Mouse (Mus musculus) midbrain, postnatal 0 days (tissue): ENCODE data around the gene Wdcp. TPM values are rescaled to one million over a fixed set of nuclear protein-coding genes. Genes with fewer than 3 reads are reported as not detected.
A peak's percentile ranks its signal among the peaks of the same experiment; 100 is the strongest.

Experiments
- ATAC-seq: fragments of 200-750 bp; cut with Nextera tagmentation; 2 replicates; pipeline ENCODE4 v1.8.0; 2017; ENCODE audit warnings: moderate number of reproducible peaks, mild to moderate bottlenecking, moderate TSS enrichment, moderate library complexity; ENCODE audit not compliant: low FRiP score
- DNase-seq: peaks from one replicate; pipeline ENCODE4 v3.0.0-alpha.2; 2015; ENCODE audit warnings: low spot score
- H3K27ac ChIP-seq: fragments of 300-500 bp; sonication (generic); 2 replicates; pipeline ENCODE4 v1.5.1; 2014; ENCODE audit warnings: low read depth, mild to moderate bottlenecking, low read length, mixed read lengths
- H3K27me3 ChIP-seq: fragments of 300-500 bp; sonication (generic); 2 replicates; pipeline ENCODE4 v1.6.1; 2014; ENCODE audit warnings: low read length, control low read depth, mixed read lengths; ENCODE audit not compliant: insufficient read depth
- H3K36me3 ChIP-seq: fragments of 300-500 bp; sonication (generic); 2 replicates; pipeline ENCODE4 v1.6.1; 2014; ENCODE audit warnings: low read length, control low read depth, mixed read lengths; ENCODE audit not compliant: insufficient read depth
- H3K4me1 ChIP-seq: fragments of 300-500 bp; sonication (generic); 2 replicates; pipeline ENCODE4 v1.6.1; 2014; ENCODE audit warnings: mild to moderate bottlenecking, control low read depth, antibody characterized with exemption, low read length, mixed read lengths; ENCODE audit not compliant: insufficient read depth
- H3K4me2 ChIP-seq: fragments of 300-500 bp; sonication (generic); 2 replicates; pipeline ENCODE4 v1.6.1; 2014; ENCODE audit warnings: low read depth, mild to moderate bottlenecking, low read length, mixed read lengths; ENCODE audit not compliant: poor library complexity, severe bottlenecking
- H3K4me3 ChIP-seq: fragments of 300-500 bp; sonication (generic); 2 replicates; pipeline ENCODE4 v1.5.1; 2014; ENCODE audit warnings: low read depth, mild to moderate bottlenecking, low read length, moderate library complexity
- H3K9ac ChIP-seq: fragments of 300-500 bp; sonication (generic); replicated peaks from 2 replicates; pipeline ENCODE4 v1.6.1; 2014; ENCODE audit warnings: mild to moderate bottlenecking, low read length, moderate library complexity, mixed read lengths; ENCODE audit not compliant: poor library complexity, severe bottlenecking
- H3K9me3 ChIP-seq: fragments of 300-500 bp; sonication (generic); 2 replicates; pipeline ENCODE4 v1.6.1; 2016; ENCODE audit warnings: low read length, control low read depth
- CTCF ChIP-seq: IDR thresholded peaks from 2 replicates; pipeline ENCODE4 v1.5.1; 2016; ENCODE audit warnings: antibody characterized with exemption, mild to moderate bottlenecking
- WGBS: fragments of 180-500 bp; shearing (Covaris S2); extraction: QIAGEN DNeasy Blood & Tissue Kit; methylation state at CpG from one replicate; pipeline ENCODE4 v1.1.7; 2014; 5-methylcytosine and 5-hydroxymethylcytosine counted together
- polyA plus RNA-seq: library from polyadenylated mRNA; unstranded; fragments of >200 nt; fragmentation: Nextera tagmentation; extraction: Ambion mirVana; gene quantifications from 2 replicates; pipeline ENCODE4 v1.2.1, GENCODE M21; 2015
- total RNA-seq: library from RNA; depleted of rRNA; stranded (reverse); fragments of >200 nt; gene quantifications from 2 replicates; pipeline ENCODE4 v1.2.3, GENCODE M21; 2014

Gene Wdcp
- total and polyA plus RNA-seq, 2 experiments from 2014 or later: 11.0 TPM

DNA sequence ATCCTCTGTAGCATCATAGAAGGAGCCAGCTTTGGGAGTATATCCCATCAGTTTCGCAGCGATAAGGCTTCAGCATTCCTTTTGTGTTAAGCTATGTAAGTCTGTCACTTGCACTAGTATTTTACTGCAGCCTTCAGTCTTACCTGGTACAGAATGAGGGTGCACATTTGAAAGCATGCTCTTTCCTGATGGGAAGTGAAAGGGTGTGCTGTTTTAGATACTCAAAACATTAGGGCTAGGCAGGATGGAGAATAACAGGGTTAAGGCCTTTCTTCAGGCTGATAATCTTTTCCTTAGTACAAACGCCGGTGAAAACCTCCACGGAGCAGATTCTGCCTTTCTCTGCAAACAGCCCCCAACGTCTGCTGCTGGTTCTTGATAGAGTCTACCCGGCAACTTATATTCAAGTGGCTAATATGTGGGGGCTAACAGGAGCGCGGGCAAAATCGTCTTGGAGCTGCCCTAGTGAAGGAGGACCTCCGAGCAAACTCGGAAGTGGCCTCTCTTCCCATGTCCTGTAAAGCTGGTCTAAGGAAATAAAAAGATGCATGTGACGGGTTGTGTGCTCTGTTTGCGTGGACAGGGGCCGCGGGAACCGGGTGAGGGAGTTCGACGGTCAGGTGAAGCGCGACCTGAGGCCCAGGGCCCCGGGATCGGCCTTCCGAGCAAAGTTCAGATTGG lies 26.3 kb upstream of the Wdcp start:
- no peak for TF ChIP-seq CTCF
- Histone ChIP-seq H3K27ac (peak overlapping the region; percentile 81), H3K4me3 (peak overlapping the region; percentile 89), H3K9me3 (no peaks in the 10 kb centered on the region), H3K36me3 (peaks cover 12% of the 10 kb centered on the region), H3K4me1 (peaks cover 12% of the 10 kb centered on the region), H3K9ac (peak overlapping the region; percentile 79), H3K27me3 (no peaks in the 10 kb centered on the region), H3K4me2 (peak overlapping the region; percentile 68)
- WGBS: 6% methylated on average over 24 of the region's 24 CpGs
- peak; percentile 83; the same call in 1 of the 2 replicates for ATAC-seq
- no peak for DNase-seq

DNA sequence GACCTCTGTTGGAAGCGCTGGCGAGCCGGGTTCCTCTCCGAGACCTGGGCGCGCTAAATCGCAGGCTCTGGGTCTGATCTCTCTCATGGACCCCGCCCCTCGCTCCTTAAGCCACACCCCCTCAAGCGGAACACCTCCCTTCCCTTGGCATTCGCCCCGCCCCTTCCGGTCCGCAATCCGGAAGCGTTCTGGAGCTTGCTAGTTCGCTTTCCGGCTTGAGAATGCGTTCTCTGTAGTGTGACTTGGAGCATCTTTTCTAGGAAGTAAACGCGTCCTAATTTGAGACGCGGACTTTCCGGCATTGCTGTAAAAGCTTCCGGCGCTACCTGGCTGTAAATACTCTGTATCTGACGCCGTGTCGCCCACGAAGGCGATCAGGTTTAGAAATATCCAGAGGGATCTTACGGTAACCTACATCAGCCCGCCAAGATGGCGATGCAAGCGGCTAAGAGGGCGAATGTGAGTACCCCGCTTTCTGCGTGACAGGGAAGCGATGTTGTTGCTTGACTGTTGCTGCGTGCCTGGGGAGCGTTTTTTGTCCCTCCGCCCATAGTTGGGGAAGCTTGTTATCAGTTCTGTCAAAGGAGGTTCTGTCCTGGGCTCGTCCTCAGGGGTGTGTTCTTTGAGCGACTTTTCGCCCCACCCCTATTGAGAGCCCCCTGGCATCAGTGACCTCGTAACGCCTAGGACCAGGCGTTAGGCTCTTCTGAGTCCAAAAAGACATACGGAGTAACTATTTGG lies 25.6 kb upstream of the Wdcp start, which contains the start of gene Sf3b6:
Gene Sf3b6 (plus strand): TSS at position 184 of the 741 bp plus-strand sequence.
- no peaks in the 10 kb centered on the region for H3K27me3 ChIP-seq
- peak; percentile 97 for ATAC-seq
- H3K9ac ChIP-seq: peak within 1 kb of the TSS; percentile 79
- H3K9me3 ChIP-seq: no peaks in the 10 kb centered on the region
- H3K4me2 ChIP-seq: peak within 1 kb of the TSS; percentile 68
- H3K4me1 ChIP-seq: peaks cover 12% of the 10 kb centered on the region
- under 1% methylated on average over 49 of the region's 49 CpGs for WGBS
- H3K4me3 ChIP-seq: peak within 1 kb of the TSS; percentile 89
- peak within 1 kb of the TSS; percentile 81 for H3K27ac ChIP-seq
- peaks cover 13% of the 10 kb centered on the region for H3K36me3 ChIP-seq
- DNase-seq: peak; percentile 98
- no peak for TF ChIP-seq CTCF

DNA sequence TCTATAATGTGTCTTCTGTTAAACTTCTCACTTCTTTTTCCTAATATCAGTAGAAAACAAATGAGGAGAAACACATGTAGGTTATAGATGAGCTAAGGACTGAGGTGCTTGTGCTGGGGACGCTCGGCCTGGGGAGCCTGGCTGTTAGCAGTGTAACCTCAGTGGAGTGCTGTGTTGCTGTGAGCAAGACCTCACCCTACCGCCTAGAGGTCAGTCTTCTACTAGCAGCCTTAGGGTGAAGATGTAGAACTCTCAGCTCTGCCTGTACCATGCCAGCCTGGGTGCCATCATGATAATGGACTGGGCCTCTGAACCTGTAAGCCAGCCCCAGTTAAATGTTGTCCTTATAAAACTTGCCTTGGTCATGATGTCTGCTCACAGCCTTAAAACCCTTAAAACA lies 15.8 kb upstream of the Wdcp start:
- Histone ChIP-seq H3K9ac (no peak overlapping the region), H3K27me3 (no peaks in the 10 kb centered on the region), H3K36me3 (peaks cover 38% of the 10 kb centered on the region), H3K4me1 (no peaks in the 10 kb centered on the region), H3K9me3 (no peaks in the 10 kb centered on the region), H3K4me3 (no peak overlapping the region), H3K27ac (no peak overlapping the region), H3K4me2 (no peak overlapping the region)
- no peak for ATAC-seq
- DNase-seq: no peak
- WGBS: 74% methylated on average over 3 of the region's 3 CpGs
- TF ChIP-seq CTCF: no peak

DNA sequence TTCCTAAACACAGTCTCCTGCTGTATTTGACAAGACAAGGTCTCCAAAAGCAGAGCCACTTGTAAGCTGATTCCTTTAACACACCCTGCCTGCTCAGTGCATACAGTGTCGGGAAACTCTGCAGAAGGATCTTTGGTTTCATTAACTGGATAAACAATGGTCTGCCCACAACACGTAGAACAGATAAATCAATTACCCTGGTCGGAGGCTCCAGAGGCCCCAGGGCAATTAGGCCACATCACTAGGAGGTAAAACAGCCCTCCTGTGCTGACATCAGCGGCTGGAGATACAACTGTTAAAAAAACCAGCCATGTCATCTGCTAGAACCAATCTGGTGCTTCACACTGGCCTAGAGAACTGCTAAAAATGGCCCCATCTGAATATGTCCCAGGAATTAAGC lies 6.1 kb upstream of the Wdcp start:
- 67% methylated on average over 4 of the region's 4 CpGs for WGBS
- Histone ChIP-seq H3K27ac (no peak overlapping the region), H3K36me3 (peaks cover 5% of the 10 kb centered on the region; the same call in 1 of the 2 replicates), H3K9ac (no peak overlapping the region), H3K4me2 (no peak overlapping the region), H3K27me3 (no peaks in the 10 kb centered on the region), H3K4me1 (no peaks in the 10 kb centered on the region), H3K9me3 (no peaks in the 10 kb centered on the region), H3K4me3 (no peak overlapping the region)
- ATAC-seq (no peak), DNase-seq (no peak)
- TF ChIP-seq CTCF: no peak

GRCm38 (mm10) chr12:4840010-4840409 lies 3.1 kb upstream of the Wdcp start:
- H3K27ac ChIP-seq: no peak overlapping the region
- no peaks in the 10 kb centered on the region for H3K27me3 ChIP-seq
- H3K36me3 ChIP-seq: 0 out of 2 replicates have a peak, but pooled peaks cover 2% of the 10 kb centered on the region
- H3K9me3 ChIP-seq: no peaks in the 10 kb centered on the region
- WGBS: 60% methylated on average over 6 of the region's 6 CpGs
- DNase-seq: no peak
- no peak for ATAC-seq
- H3K9ac ChIP-seq: no peak overlapping the region
- peak overlapping the region; percentile 90 for H3K4me2 ChIP-seq
- TF ChIP-seq CTCF: no peak
- no peaks in the 10 kb centered on the region for H3K4me1 ChIP-seq
- peak overlapping the region; percentile 89; the same call in 1 of the 2 replicates for H3K4me3 ChIP-seq

- 0% methylated on average over 11 of the region's 11 CpGs for WGBS
- no peaks in the 10 kb centered on the region for H3K4me1 ChIP-seq
- no peaks in the 10 kb centered on the region for H3K27me3 ChIP-seq
- no peak overlapping the region for H3K27ac ChIP-seq
- peak overlapping the region; percentile 90 for H3K4me2 ChIP-seq
- no peaks in the 10 kb centered on the region for H3K9me3 ChIP-seq
- peak overlapping the region; percentile 83 for H3K9ac ChIP-seq
- no peak for TF ChIP-seq CTCF
- DNase-seq (no peak), ATAC-seq (no peak)
- peak overlapping the region; percentile 89 for H3K4me3 ChIP-seq
- 0 out of 2 replicates have a peak, but pooled peaks cover 2% of the 10 kb centered on the region for H3K36me3 ChIP-seq
Measured at GRCm38 (mm10) chr12:4840741-4841140, 2.4 kb upstream of the Wdcp start.
